In genomic region chr5:122063204-122063933, GRCm38 (mm10) we compare ENCODE assay signal across 17 mouse cellular contexts. TPM values are rescaled to one million over a fixed set of nuclear protein-coding genes. Genes with fewer than 3 reads are reported as not detected.
DNase-seq lines count a peak whose midpoint lies in the region; ATAC-seq and TF ChIP-seq lines count a peak whose summit lies in the region.
"Had no signal": no experiment of that assay in that cellular context is flagged by ENCODE, and none has a peak within 500 bp of the region (broad histone marks: within the 10 kb centered on the region; RNA-seq: fewer than 3 reads in every experiment).

No protein-coding gene starts in this region.

- H3K27me3 ChIP-seq in forebrain, postnatal 0 days (ENCODE audit: insufficient read depth, low read length) = no peaks in the 10 kb centered on the region; the same call in 1 of the 2 replicates
- no peaks in the 10 kb centered on the region for H3K27me3 ChIP-seq in forebrain, embryonic 11.5 days (ENCODE audit: control insufficient read depth, insufficient read depth, low read length)
- H3K27me3 ChIP-seq: stomach, embryonic 15.5 days had no signal

- no peaks in the 10 kb centered on the region for H3K9me3 ChIP-seq in forebrain, postnatal 0 days (ENCODE audit: low read length)
- H3K9me3 ChIP-seq in forebrain, embryonic 11.5 days (ENCODE audit: control insufficient read depth, low read length) = no peaks in the 10 kb centered on the region
- H3K9me3 ChIP-seq: stomach, embryonic 15.5 days had no signal

- TF ChIP-seq CTCF in forebrain, postnatal 0 days (IDR thresholded peaks at IDR 0.05; ENCODE audit: low read depth) = no peak
- no peak for TF ChIP-seq CTCF in left cerebral cortex, adult 2 months (IDR thresholded peaks at IDR 0.05)

- WGBS in forebrain, postnatal 0 days = 51% methylated on average over 25 of the region's 25 CpGs
- 79% methylated on average over 25 of the region's 25 CpGs for WGBS in forebrain, embryonic 11.5 days

- H3K36me3 ChIP-seq in forebrain, postnatal 0 days (ENCODE audit: insufficient read depth) = no peaks in the 10 kb centered on the region
- no peaks in the 10 kb centered on the region for H3K36me3 ChIP-seq in forebrain, embryonic 11.5 days (ENCODE audit: control insufficient read depth, insufficient read depth, low read length)
- H3K36me3 ChIP-seq: stomach, embryonic 15.5 days had no signal

- H3K4me1 ChIP-seq in forebrain, postnatal 0 days (ENCODE audit: insufficient read depth) = peaks cover 3% of the 10 kb centered on the region
- H3K4me1 ChIP-seq in forebrain, embryonic 11.5 days (replicated peaks; ENCODE audit: control insufficient read depth, insufficient read depth, low read length) = peaks cover 2% of the 10 kb centered on the region; the same call in 1 of the 2 replicates

- 0 out of 2 replicates have a peak, but pooled peaks have one; percentile 19 for ATAC-seq in forebrain, postnatal 0 days
- no peak for ATAC-seq in forebrain, embryonic 11.5 days (replicated peaks; ENCODE audit: low FRiP score)
- ATAC-seq: hindbrain, embryonic 16.5 days had no signal

- no peak overlapping the region for H3K4me2 ChIP-seq in forebrain, postnatal 0 days (ENCODE audit: low read depth)
- no peak overlapping the region for H3K4me2 ChIP-seq in forebrain, embryonic 11.5 days (ENCODE audit: low read depth, low read length, severe bottlenecking)
- H3K4me2 ChIP-seq: stomach, embryonic 15.5 days had no signal

- DNase-seq in forebrain, postnatal 0 days = peak; percentile 79
- no peak for DNase-seq in forebrain, embryonic 11.5 days (ENCODE audit: low spot score)
- DNase-seq in left cerebral cortex, adult 2 months (ENCODE audit: extremely low spot score in 1 of 2, low spot score in 2 of 2) = peak in 1 of 2 experiments; percentile 50
- no peak for DNase-seq in left cerebral cortex, adult 11 months (ENCODE audit: low spot score)
- DNase-seq in left cerebral cortex, postnatal 14 days (ENCODE audit: low spot score in 2 of 2) = peak; percentile 76 to 78
- peak; percentile 43 for DNase-seq in right cerebral cortex, postnatal 4 days
- DNase-seq in thymus, postnatal 36 days = no peak
- no peak for DNase-seq in B cell, adult 2 months
- DNase-seq: cerebellum, adult 11-12 months; gastrocnemius, postnatal 36 days; heart, postnatal 14 days; kidney, adult 9 months; liver; lung, embryonic 14.5 days; thymus, postnatal 4 days had no signal

- intact Hi-C loops in left cerebral cortex, adult 2 months (cut with DNase I) = loop anchor here (1.0 kb wide), 1 partner anchor 171 kb away; no protein-coding TSS in a partner anchor
- intact Hi-C loops in left cerebral cortex, postnatal 14 days (cut with DNase I) = loop anchor here (5.0 kb wide), 1 partner anchor 171 kb away; no protein-coding TSS in a partner anchor

- peak overlapping the region; percentile 54 for H3K27ac ChIP-seq in forebrain, postnatal 0 days (ENCODE audit: low read depth, low read length)
- no peak overlapping the region for H3K27ac ChIP-seq in forebrain, embryonic 11.5 days (ENCODE audit: low read depth, low read length)
- peak overlapping the region; percentile 30 for H3K27ac ChIP-seq in left cerebral cortex, adult 2 months
- H3K27ac ChIP-seq: stomach, embryonic 15.5 days had no signal

- H3K9ac ChIP-seq in forebrain, postnatal 0 days = no peak overlapping the region
- no peak overlapping the region for H3K9ac ChIP-seq in forebrain, embryonic 11.5 days (ENCODE audit: low read length)
- H3K9ac ChIP-seq: lung, embryonic 14.5 days; stomach, embryonic 15.5 days had no signal

- H3K4me3 ChIP-seq in forebrain, postnatal 0 days (ENCODE audit: low read depth, low read length) = no peak overlapping the region
- H3K4me3 ChIP-seq in forebrain, embryonic 11.5 days (ENCODE audit: low read depth, low read length) = no peak overlapping the region
- no peak overlapping the region for H3K4me3 ChIP-seq in left cerebral cortex, adult 2 months
- H3K4me3 ChIP-seq: stomach, embryonic 15.5 days had no signal

RNA-seq across cellular contexts. Expression of gene Cux2, which starts 13.5 kb away (rescaled TPM):
- total RNA-seq in forebrain, postnatal 0 days (2014; rRNA removed) = 44.0 and 52.4 TPM in 2 replicates
- 16.2 and 16.7 TPM in 2 replicates for polyA plus RNA-seq in forebrain, postnatal 0 days (2015; fragmentation: Nextera tagmentation; extraction: Ambion mirVana)
- polyA plus RNA-seq in forebrain, embryonic 11.5 days (2014; fragmentation: Nextera tagmentation; extraction: Ambion mirVana) = 11.3 and 13.2 TPM in 2 replicates
- total RNA-seq in left cerebral cortex, adult 2 months (2021) = 100 to 1,000 TPM; 194 to 215 TPM
- total RNA-seq in left cerebral cortex, postnatal 14 days (2021) = 100 to 1,000 TPM; 204 to 256 TPM

RNA-seq across cellular contexts. Expression of gene Myl2, which starts 37.4 kb away (rescaled TPM):
- total RNA-seq in forebrain, postnatal 0 days (2014; rRNA removed) = 0.38 and 2.9 TPM in 2 replicates
- 1.7 TPM in 2 replicates for polyA plus RNA-seq in forebrain, postnatal 0 days (2015; fragmentation: Nextera tagmentation; extraction: Ambion mirVana)
- polyA plus RNA-seq in forebrain, embryonic 11.5 days (2014; fragmentation: Nextera tagmentation; extraction: Ambion mirVana) = not detected in 2 replicates
- 1 to 10 TPM in 1 of 2 experiments, under 1 TPM in 1; 0.86 to 1.4 TPM for total RNA-seq in left cerebral cortex, adult 2 months (2021)
- 1 to 10 TPM; 1.3 to 2.0 TPM for total RNA-seq in left cerebral cortex, postnatal 14 days (2021)

Comparison
In these comparisons a context has a peak if more than half of its experiments do, and no peak if none do; other contexts are left out.
1. DNase-seq: peak in forebrain, postnatal 0 days (single experiment), left cerebral cortex, postnatal 14 days (2 of 2) and right cerebral cortex, postnatal 4 days (single experiment); none in forebrain, embryonic 11.5 days (single experiment), left cerebral cortex, adult 11 months (single experiment), thymus, postnatal 36 days (0 of 2) and B cell, adult 2 months (0 of 2).